Mouse (Mus musculus): Measurements from ENCODE around the gene BC003965.
"Not testable (repeated sequence)": the region's sequence is repeated elsewhere in the genome, so short reads cannot be mapped to it uniquely, and the experiment has no call there.

DNA sequence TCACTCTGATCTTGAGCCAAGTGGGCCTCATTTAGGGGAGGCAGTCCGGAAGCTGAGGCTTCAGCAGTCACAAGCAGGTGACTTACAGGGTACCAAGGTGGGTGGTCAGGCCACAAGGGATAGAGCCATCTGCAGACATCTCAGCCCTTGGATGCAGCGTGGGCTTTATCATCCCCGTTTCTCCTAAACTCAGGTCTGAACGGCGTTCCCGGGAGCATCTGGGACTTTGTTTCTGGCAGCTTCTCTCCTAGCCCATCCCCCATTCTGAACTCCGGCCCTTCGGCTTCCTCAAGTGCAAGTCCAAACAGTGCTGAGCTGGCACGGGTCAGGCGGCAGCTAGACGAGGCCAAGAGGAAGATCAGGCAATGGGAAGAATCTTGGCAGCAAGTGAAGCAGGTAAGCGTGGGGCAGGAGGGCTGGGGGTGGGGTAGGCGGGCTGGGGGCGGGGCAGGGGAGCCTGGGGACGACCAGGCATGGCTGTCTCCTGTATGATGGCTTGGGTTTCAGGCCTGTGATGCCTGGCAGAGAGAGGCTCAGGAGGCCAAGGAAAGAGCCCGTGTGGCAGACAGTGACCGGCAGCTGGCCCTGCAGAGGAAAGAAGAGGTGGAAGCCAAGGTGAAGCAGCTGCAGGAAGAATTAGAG is 45.8 kb downstream of the BC003965 start:
- TF ChIP-seq POLR2A (IDR thresholded peaks at IDR 0.05; ENCODE audit: low read depth, low read length); CTCF (IDR thresholded peaks at IDR 0.05; ENCODE audit: borderline replicate concordance, insufficient read depth, low read length): not testable (repeated sequence)

Data from embryonic fibroblast, embryonic 13.5 days (primary cell).